Comparison of ENCODE assay signal across 15 mouse cellular contexts in the genomic region with DNA sequence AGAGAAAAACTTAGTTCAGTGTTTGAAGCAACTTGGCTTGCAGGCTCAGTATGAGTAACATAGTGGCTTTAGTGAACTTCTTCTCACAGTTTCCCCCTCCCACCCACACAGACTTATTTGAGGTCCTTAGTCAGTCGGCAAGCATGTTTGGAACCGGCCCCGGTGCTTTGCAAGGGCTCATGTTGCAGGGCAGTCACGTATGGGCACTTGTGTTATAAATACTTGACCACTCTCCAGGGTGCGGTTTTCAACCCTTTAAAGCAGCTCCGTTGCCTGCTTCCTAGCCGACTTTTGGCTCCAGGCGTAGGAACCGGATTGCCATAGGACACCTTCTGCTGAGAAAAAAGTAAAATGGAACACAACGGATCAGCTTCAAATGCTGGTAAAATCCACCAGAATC. TPM values are rescaled to one million over a fixed set of nuclear protein-coding genes. Genes with fewer than 3 reads are reported as not detected.
DNase-seq lines count a peak whose midpoint lies in the region; ATAC-seq and TF ChIP-seq lines count a peak whose summit lies in the region.
"Had no signal": no experiment of that assay in that cellular context is flagged by ENCODE, and none has a peak within 500 bp of the region (broad histone marks: within the 10 kb centered on the region; RNA-seq: fewer than 3 reads in every experiment).

A gene (plus strand): TSS at position 244 of the 400 bp plus-strand sequence.

- TF ChIP-seq CTCF in C2C12 (IDR thresholded peaks at IDR 0.05; ENCODE audit: control insufficient read depth, insufficient read depth, insufficient read length), result no peak
- no peak for TF ChIP-seq CTCF in embryonic fibroblast, embryonic 13.5 days (IDR thresholded peaks at IDR 0.05; ENCODE audit: borderline replicate concordance, insufficient read depth, low read length)

- peak within 1 kb of the TSS; percentile 26 for H3K4me3 ChIP-seq in C2C12 (ENCODE audit: insufficient read depth, poor library complexity, severe bottlenecking)
- H3K4me3 ChIP-seq in embryonic fibroblast, embryonic 13.5 days (ENCODE audit: insufficient read depth, low read length), result no peak within 1 kb of the TSS
- no peak within 1 kb of the TSS for H3K4me3 ChIP-seq in intestine, embryonic 15.5 days (replicated peaks)
- no peak within 1 kb of the TSS for H3K4me3 ChIP-seq in kidney, embryonic 16.5 days (ENCODE audit: low read length)
- H3K4me3 ChIP-seq: limb, embryonic 12.5 days; midbrain, embryonic 13.5 days; neural tube, embryonic 13.5 days had no signal

- intact Hi-C loops in heart, postnatal 36 days (cut with DNase I), result loop anchor here (5.0 kb wide), 1 partner anchor 76 kb away; a partner anchor contains a TSS

- TF ChIP-seq POLR2A in embryonic fibroblast, embryonic 13.5 days (IDR thresholded peaks at IDR 0.05; ENCODE audit: low read depth, low read length), result no peak

- H3K27me3 ChIP-seq in C2C12 (ENCODE audit: control insufficient read depth, insufficient read depth, insufficient read length), result no peaks in the 10 kb centered on the region
- H3K27me3 ChIP-seq in intestine, embryonic 15.5 days (replicated peaks), result no peaks in the 10 kb centered on the region
- no peaks in the 10 kb centered on the region for H3K27me3 ChIP-seq in kidney, embryonic 16.5 days (ENCODE audit: insufficient read depth, low read length)
- H3K27me3 ChIP-seq: limb, embryonic 12.5 days; midbrain, embryonic 13.5 days; neural tube, embryonic 13.5 days had no signal

- WGBS in intestine, embryonic 15.5 days, result 92% methylated on average over 10 of the region's 10 CpGs
- WGBS in kidney, embryonic 16.5 days, result 85% methylated on average over 10 of the region's 10 CpGs

- no peak within 1 kb of the TSS for H3K9ac ChIP-seq in intestine, embryonic 15.5 days
- H3K9ac ChIP-seq in kidney, embryonic 16.5 days (replicated peaks; ENCODE audit: low read length), result no peak within 1 kb of the TSS
- H3K9ac ChIP-seq: limb, embryonic 12.5 days; lung, embryonic 14.5 days; midbrain, embryonic 13.5 days; neural tube, embryonic 13.5 days had no signal

- H3K27ac ChIP-seq in embryonic fibroblast, embryonic 13.5 days (ENCODE audit: insufficient read depth, low read length), result peak within 1 kb of the TSS; percentile 92
- H3K27ac ChIP-seq in intestine, embryonic 15.5 days, result no peak within 1 kb of the TSS
- H3K27ac ChIP-seq in kidney, embryonic 16.5 days (ENCODE audit: low read length), result no peak within 1 kb of the TSS
- H3K27ac ChIP-seq: limb, embryonic 12.5 days; midbrain, embryonic 13.5 days; neural tube, embryonic 13.5 days had no signal

- H3K79me2 ChIP-seq in C2C12 (ENCODE audit: control insufficient read depth, insufficient read depth), result peaks cover 35% of the 10 kb centered on the region

- H3K4me1 ChIP-seq in embryonic fibroblast, embryonic 13.5 days (ENCODE audit: control insufficient read depth, insufficient read depth, low read length), result peaks cover 7% of the 10 kb centered on the region
- H3K4me1 ChIP-seq in intestine, embryonic 15.5 days (replicated peaks), result no peaks in the 10 kb centered on the region; the same call in 1 of the 2 replicates
- no peaks in the 10 kb centered on the region for H3K4me1 ChIP-seq in kidney, embryonic 16.5 days (ENCODE audit: insufficient read depth, low read length)
- H3K4me1 ChIP-seq: limb, embryonic 12.5 days; midbrain, embryonic 13.5 days; neural tube, embryonic 13.5 days had no signal

- no peaks in the 10 kb centered on the region for H3K36me3 ChIP-seq in C2C12 (ENCODE audit: control insufficient read depth, insufficient read depth)
- H3K36me3 ChIP-seq in intestine, embryonic 15.5 days, result 0 out of 2 replicates have a peak, but pooled peaks cover 4% of the 10 kb centered on the region
- peaks cover 26% of the 10 kb centered on the region for H3K36me3 ChIP-seq in kidney, embryonic 16.5 days (ENCODE audit: insufficient read depth, low read length)

- peak; percentile 69 for DNase-seq in heart, adult 8-10 months (ENCODE audit: low spot score)
- DNase-seq in heart, postnatal 36 days, result peak; percentile 33 to 53
- no peak for DNase-seq in adrenal gland, postnatal 36 days
- DNase-seq: cerebellum, adult 18-20 months; kidney, postnatal 10 days; lung, embryonic 14.5 days; retina, postnatal 1 day; thymus, adult 2 months had no signal

- H3K79me3 ChIP-seq in C2C12 (ENCODE audit: low read depth), result peaks cover 2% of the 10 kb centered on the region

- peak within 1 kb of the TSS; percentile 87 for H3ac ChIP-seq in C2C12 (ENCODE audit: control insufficient read depth, insufficient read length, low read depth)

- H3K9me3 ChIP-seq in intestine, embryonic 15.5 days, result no peaks in the 10 kb centered on the region
- no peaks in the 10 kb centered on the region for H3K9me3 ChIP-seq in kidney, embryonic 16.5 days (ENCODE audit: low read length)
- H3K9me3 ChIP-seq: limb, embryonic 12.5 days; midbrain, embryonic 13.5 days; neural tube, embryonic 13.5 days had no signal

- ATAC-seq in intestine, embryonic 15.5 days, result no peak
- no peak for ATAC-seq in kidney, embryonic 16.5 days (ENCODE audit: low FRiP score, low TSS enrichment)
- ATAC-seq: midbrain, embryonic 13.5 days had no signal

- no peak within 1 kb of the TSS for H3K4me2 ChIP-seq in intestine, embryonic 15.5 days (replicated peaks)
- H3K4me2 ChIP-seq in kidney, embryonic 16.5 days (replicated peaks; ENCODE audit: low read depth, low read length), result no peak within 1 kb of the TSS
- H3K4me2 ChIP-seq: limb, embryonic 12.5 days; lung, embryonic 14.5 days; midbrain, embryonic 13.5 days; neural tube, embryonic 13.5 days had no signal

TF ChIP-seq in C2C12, 6 proteins besides CTCF, POLR2A, EP300 and RAD21:
- TF ChIP-seq MAX (IDR thresholded peaks at IDR 0.05) (peak; percentile 31), USF1 (IDR thresholded peaks at IDR 0.05; ENCODE audit: low read depth) (no peak), FOSL1 (IDR thresholded peaks at IDR 0.05; ENCODE audit: insufficient read depth, low read length, poor library complexity, severe bottlenecking) (peak; percentile 2), MYOD1 (IDR thresholded peaks at IDR 0.05; ENCODE audit: control insufficient read depth, insufficient read length, low read depth) (peak; percentile 49)

RNA-seq across cellular contexts. Expression of the gene that starts here (rescaled TPM):
- polyA plus RNA-seq in C2C12 (2012; fragmentation: generic; extraction: Trizol), result 23.2 TPM
- 7.7 and 13.4 TPM in 2 replicates for polyA plus RNA-seq in embryonic fibroblast, embryonic 13.5 days (2011; ENCODE audit: insufficient read length, low read depth, missing spikeins)
- 100 to 1,000 TPM; 111 to 133 (median 117) TPM for total RNA-seq in heart, adult 8-10 months (2022)
- 100 to 1,000 TPM; 106 to 112 TPM for total RNA-seq in heart, postnatal 36 days (2021)
- 0.35 and 0.39 TPM in 2 replicates for polyA plus RNA-seq in intestine, embryonic 15.5 days (2015; fragmentation: Nextera tagmentation; extraction: Ambion mirVana)
- polyA plus RNA-seq in kidney, embryonic 16.5 days (2015; fragmentation: Nextera tagmentation; extraction: Ambion mirVana), result 0.82 and 1.3 TPM in 2 replicates
- total RNA-seq in adrenal gland, postnatal 36 days (2021), result under 1 TPM; 0.23 to 0.36 TPM

Comparison
In these comparisons a context has a peak if more than half of its experiments do, and no peak if none do; other contexts are left out.
1. RNA of the gene that starts here (total RNA-seq): 111 to 133 TPM in heart, adult 8-10 months and 106 to 112 TPM in heart, postnatal 36 days; 0.23 to 0.36 TPM in adrenal gland, postnatal 36 days; every median in the first group is over 10 times any median in the second.
2. DNase-seq: peak in heart, adult 8-10 months (single experiment) and heart, postnatal 36 days (2 of 2); none in adrenal gland, postnatal 36 days (0 of 2).